Mouse (Mus musculus): ENCODE measurements around the gene Larp1b.
"Not testable (repeated sequence)": the region's sequence is repeated elsewhere in the genome, so short reads cannot be mapped to it uniquely, and the experiment has no call there.

Gene Larp1b

GRCm38 (mm10) chr3:40949170-40949902 is at the start of gene Larp1b:
TSS of gene Larp1b (plus strand) at chr3:40949828.
- peak; percentile 98 for DNase-seq (ENCODE audit: low spot score)

- not testable (repeated sequence) for DNase-seq (ENCODE audit: low spot score)
Observed at GRCm38 (mm10) chr3:40902443-40902842, 47.2 kb upstream of the Larp1b start, which contains the start of gene 1700034I23Rik. TSS of gene 1700034I23Rik (minus strand) at chr3:40902543.

- DNase-seq (ENCODE audit: low spot score) = no peak
Observed at GRCm38 (mm10) chr3:40938189-40938588, 11.4 kb upstream of the Larp1b start.

- no peak for DNase-seq (ENCODE audit: low spot score)
Observed at GRCm38 (mm10) chr3:40938592-40938991, 11.0 kb upstream of the Larp1b start.

- no peak for DNase-seq (ENCODE audit: low spot score)
Observed at GRCm38 (mm10) chr3:40939019-40939418, 10.6 kb upstream of the Larp1b start.

GRCm38 (mm10) chr3:40949903-40950600 is 424 bp downstream of the Larp1b start:
- DNase-seq (ENCODE audit: low spot score) = peak; percentile 28

- DNase-seq (ENCODE audit: low spot score) = peak; percentile 54
Observed at GRCm38 (mm10) chr3:40950601-40951201, 1.1 kb downstream of the Larp1b start.

GRCm38 (mm10) chr3:40951365-40951764 is 1.7 kb downstream of the Larp1b start:
- peak; percentile 53 for DNase-seq (ENCODE audit: low spot score)

- DNase-seq (ENCODE audit: low spot score) = no peak
Observed at GRCm38 (mm10) chr3:40952606-40953005, 3.0 kb downstream of the Larp1b start.

GRCm38 (mm10) chr3:40954792-40955191 is 5.2 kb downstream of the Larp1b start:
- no peak for DNase-seq (ENCODE audit: low spot score)

GRCm38 (mm10) chr3:40958831-40959230 is 9.2 kb downstream of the Larp1b start:
- no peak for DNase-seq (ENCODE audit: low spot score)

- no peak for DNase-seq (ENCODE audit: low spot score)
Observed at GRCm38 (mm10) chr3:40980758-40981157, 31.1 kb downstream of the Larp1b start.

GRCm38 (mm10) chr3:40987539-40987938 is 37.9 kb downstream of the Larp1b start:
- DNase-seq (ENCODE audit: low spot score) = no peak

GRCm38 (mm10) chr3:40988722-40989121 is 39.1 kb downstream of the Larp1b start:
- peak; percentile 7 for DNase-seq (ENCODE audit: low spot score)

GRCm38 (mm10) chr3:40991541-40991940 is 41.9 kb downstream of the Larp1b start:
- no peak for DNase-seq (ENCODE audit: low spot score)

GRCm38 (mm10) chr3:40995161-40995560 is 45.5 kb downstream of the Larp1b start:
- no peak for DNase-seq (ENCODE audit: low spot score)

GRCm38 (mm10) chr3:41009315-41009714 is 59.7 kb downstream of the Larp1b start:
- no peak for DNase-seq (ENCODE audit: low spot score)

- DNase-seq (ENCODE audit: low spot score) = no peak
Observed at GRCm38 (mm10) chr3:41009990-41010389, 60.4 kb downstream of the Larp1b start.

GRCm38 (mm10) chr3:41010701-41011100 is 61.1 kb downstream of the Larp1b start:
- DNase-seq (ENCODE audit: low spot score) = no peak

- DNase-seq (ENCODE audit: low spot score) = no peak
Observed at GRCm38 (mm10) chr3:41012451-41012850, 62.8 kb downstream of the Larp1b start.

GRCm38 (mm10) chr3:41014946-41015345 is 65.3 kb downstream of the Larp1b start:
- DNase-seq (ENCODE audit: low spot score) = no peak

- DNase-seq (ENCODE audit: low spot score) = no peak
Observed at GRCm38 (mm10) chr3:41018022-41018608, 68.5 kb downstream of the Larp1b start.

- no peak for DNase-seq (ENCODE audit: low spot score)
Observed at GRCm38 (mm10) chr3:41020687-41021086, 71.1 kb downstream of the Larp1b start.
